Mouse (Mus musculus) heart, embryonic 14.5 days (tissue): ENCODE data around the gene Gm10799. TPM values are rescaled to one million over a fixed set of nuclear protein-coding genes. Genes with fewer than 3 reads are reported as not detected.
"Not testable (repeated sequence)": the region's sequence is repeated elsewhere in the genome, so short reads cannot be mapped to it uniquely, and the experiment has no call there.

Source experiments
- ATAC-seq: fragments of 200-750 bp; cut with Nextera tagmentation; 2 replicates; pipeline ENCODE4 v1.8.0; 2017; ENCODE audit warnings: low read depth, moderate TSS enrichment; ENCODE audit not compliant: insufficient number of reproducible peaks, insufficient read depth, low FRiP score
- H3K27ac ChIP-seq, 2 experiments: fragments of 200-500 bp in 1 of 2; fragments of 300-500 bp in 1 of 2; sonication (generic) in 1 of 2; replicated peaks in 1 of 2; 2 replicates each; pipeline ENCODE4 v1.5.1; 2012 to 2014; ENCODE audit warnings: low read depth in 2 of 2, low read length in 2 of 2, control low read depth in 1 of 2, mild to moderate bottlenecking in 1 of 2, mixed read lengths in 1 of 2; ENCODE audit not compliant: control insufficient read depth in 1 of 2, insufficient read depth in 1 of 2
- H3K27me3 ChIP-seq: fragments of 300-500 bp; sonication (generic); 2 replicates; pipeline ENCODE4 v1.6.1; 2014; ENCODE audit warnings: mild to moderate bottlenecking, low read length, control low read depth; ENCODE audit not compliant: control insufficient read depth, insufficient read depth
- H3K36me3 ChIP-seq: fragments of 300-500 bp; sonication (generic); 2 replicates; pipeline ENCODE4 v1.6.1; 2014; ENCODE audit warnings: mild to moderate bottlenecking, control low read depth, low read length, mixed read lengths; ENCODE audit not compliant: control insufficient read depth, insufficient read depth
- H3K4me1 ChIP-seq, 2 experiments: fragments of 200-500 bp in 1 of 2; fragments of 300-500 bp in 1 of 2; sonication (generic) in 1 of 2; 2 replicates each; pipeline ENCODE4 v1.6.1; 2012 to 2014; ENCODE audit warnings: low read length in 2 of 2, control low read depth in 1 of 2, mixed read lengths in 1 of 2; ENCODE audit not compliant: control insufficient read depth in 2 of 2, insufficient read depth in 2 of 2
- H3K4me2 ChIP-seq: fragments of 300-500 bp; sonication (generic); 2 replicates; pipeline ENCODE4 v1.6.1; 2014; ENCODE audit warnings: mild to moderate bottlenecking, low read length
- H3K4me3 ChIP-seq, 2 experiments: fragments of 200-500 bp in 1 of 2; fragments of 300-500 bp in 1 of 2; sonication (generic) in 1 of 2; 2 replicates each; pipeline ENCODE4 v1.5.1; 2012 to 2014; ENCODE audit warnings: low read length in 2 of 2, mild to moderate bottlenecking in 2 of 2, control low read depth in 1 of 2, low read depth in 1 of 2, moderate library complexity in 1 of 2; ENCODE audit not compliant: control insufficient read depth in 1 of 2, insufficient read depth in 1 of 2
- H3K9ac ChIP-seq: fragments of 300-500 bp; sonication (generic); 2 replicates; pipeline ENCODE4 v1.6.1; 2014; ENCODE audit warnings: mild to moderate bottlenecking, low read length
- H3K9me3 ChIP-seq: fragments of 300-500 bp; sonication (generic); 2 replicates; pipeline ENCODE4 v1.6.1; 2016; ENCODE audit warnings: low read length, control low read depth; ENCODE audit not compliant: control insufficient read depth
- WGBS: fragments of 180-500 bp; shearing (Covaris S2); extraction: QIAGEN DNeasy Blood & Tissue Kit; methylation state at CpG from one replicate; pipeline ENCODE4 v1.1.7; 2014; 5-methylcytosine and 5-hydroxymethylcytosine counted together
- polyA plus RNA-seq: library from polyadenylated mRNA; unstranded; fragments of >200 nt; fragmentation: Nextera tagmentation; extraction: Ambion mirVana; gene quantifications from 2 replicates; pipeline ENCODE4 v1.2.1, GENCODE M21; 2014

Gm10799 gene
- polyA plus RNA-seq, 1 experiment from 2014 or later: not detected

DNA sequence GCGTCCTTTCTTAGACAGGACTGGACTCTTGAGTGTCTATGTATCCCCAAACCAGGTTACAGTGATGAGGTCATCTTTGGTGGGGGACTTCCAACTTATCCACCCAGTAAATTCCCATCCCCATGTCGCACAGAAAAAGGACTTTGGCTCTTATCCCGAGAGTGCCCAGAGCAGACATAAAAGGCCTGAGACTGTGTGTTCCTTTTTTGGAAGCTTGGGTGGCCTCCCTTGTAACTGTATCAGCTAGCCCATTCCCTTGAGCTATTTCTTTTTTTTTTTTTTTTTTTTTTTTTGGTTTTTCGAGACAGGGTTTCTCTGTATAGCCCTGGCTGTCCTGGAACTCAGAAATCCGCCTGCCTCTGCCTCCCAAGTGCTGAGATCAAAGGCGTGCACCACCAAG lies 2.8 kb downstream of the Gm10799 start, which contains the start of gene Gm10912:
Gene Gm10912 (plus strand): TSS at position 301 of the 400 bp plus-strand sequence.
- not testable (repeated sequence) for H3K4me3 ChIP-seq, H3K27ac ChIP-seq, H3K4me2 ChIP-seq, H3K9ac ChIP-seq, H3K27me3 ChIP-seq, H3K9me3 ChIP-seq, ATAC-seq, H3K4me1 ChIP-seq
- WGBS: 88% methylated on average over 5 of the region's 6 CpGs
- H3K36me3 ChIP-seq: peaks cover 13% of the 10 kb centered on the region

DNA sequence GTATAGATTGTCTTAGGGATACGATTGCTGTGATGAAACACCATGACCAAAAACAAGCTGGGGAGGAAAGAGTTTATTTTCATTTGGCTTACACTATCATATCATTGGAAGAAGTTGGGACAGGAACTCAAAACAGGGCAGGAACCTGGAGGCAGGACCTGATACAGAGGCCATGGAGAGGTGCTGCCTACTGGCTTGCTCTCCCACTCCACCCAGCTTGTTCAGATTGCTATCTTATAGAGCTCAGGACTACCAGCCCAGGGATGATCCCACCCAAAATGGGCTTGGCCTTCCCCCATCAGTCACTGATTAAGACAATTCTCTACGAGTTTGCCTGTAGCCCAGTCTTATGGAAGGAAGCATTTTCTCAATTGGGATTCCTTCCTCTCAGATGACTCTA lies 4.2 kb downstream of the Gm10799 start:
- ATAC-seq: no peak
- peaks cover 25% of the 10 kb centered on the region for H3K36me3 ChIP-seq

DNA sequence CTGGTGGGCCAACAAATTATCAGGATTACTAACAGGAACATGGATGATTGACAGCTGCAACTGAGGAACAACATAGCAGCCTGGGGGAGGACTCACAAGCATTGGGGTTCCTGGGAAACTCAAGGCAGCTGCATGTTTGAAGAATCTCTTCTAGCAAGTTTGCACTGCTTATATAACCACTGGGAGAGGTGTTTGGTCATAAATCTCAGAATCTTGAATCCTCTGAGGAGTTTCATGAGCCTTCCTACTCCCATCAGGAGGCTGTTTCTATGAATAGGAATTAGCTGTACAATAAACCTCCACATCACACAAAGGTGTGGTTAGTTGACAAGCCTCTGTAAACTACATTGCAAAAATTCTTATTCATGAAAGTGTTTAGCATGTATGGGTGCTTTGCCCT lies 5.7 kb downstream of the Gm10799 start:
- H3K27ac ChIP-seq: no peak overlapping the region
- no peak overlapping the region for H3K9ac ChIP-seq
- H3K4me2 ChIP-seq: no peak overlapping the region
- H3K27me3 ChIP-seq: no peaks in the 10 kb centered on the region
- ATAC-seq: no peak
- no peak overlapping the region for H3K4me3 ChIP-seq
- H3K4me1 ChIP-seq: no peaks in the 10 kb centered on the region
- no peaks in the 10 kb centered on the region for H3K9me3 ChIP-seq
- peaks cover 33% of the 10 kb centered on the region for H3K36me3 ChIP-seq

More for the DNA sequence above, 4.2 kb downstream of the Gm10799 start:
- H3K4me3 ChIP-seq: no peak overlapping the region
- no peak overlapping the region for H3K9ac ChIP-seq
- no peaks in the 10 kb centered on the region; a peak in 1 of 4 replicates for H3K4me1 ChIP-seq
- H3K27me3 ChIP-seq: no peaks in the 10 kb centered on the region
- no peak overlapping the region for H3K4me2 ChIP-seq
- WGBS: 82% methylated on average over 2 of the region's 2 CpGs
- H3K9me3 ChIP-seq: no peaks in the 10 kb centered on the region
- no peak overlapping the region for H3K27ac ChIP-seq

DNA sequence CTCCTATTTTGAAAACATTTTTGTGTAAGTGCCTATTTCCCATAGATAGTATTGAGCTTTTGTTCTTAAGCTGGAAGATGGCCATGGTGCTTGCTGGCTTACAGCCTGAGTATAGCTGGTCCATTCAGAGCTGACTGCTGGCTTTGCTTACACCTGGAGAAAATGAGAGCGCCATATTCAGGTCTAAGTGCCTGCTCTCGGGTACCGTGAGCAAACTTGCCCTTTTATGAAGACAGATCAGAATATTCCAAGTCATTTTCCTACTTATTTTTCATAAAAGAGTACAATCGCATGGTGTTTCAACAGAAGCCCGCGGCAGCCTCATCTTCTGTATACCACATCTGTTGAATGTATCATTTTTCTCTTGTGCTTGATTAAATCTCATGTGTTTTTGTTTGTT lies 7.4 kb downstream of the Gm10799 start:
- H3K36me3 ChIP-seq: peaks cover 33% of the 10 kb centered on the region
- no peaks in the 10 kb centered on the region for H3K4me1 ChIP-seq
- ATAC-seq: no peak
- 96% methylated on average over 6 of the region's 6 CpGs for WGBS
- H3K4me2 ChIP-seq: no peak overlapping the region
- H3K27me3 ChIP-seq: no peaks in the 10 kb centered on the region
- no peak overlapping the region for H3K27ac ChIP-seq
- no peak overlapping the region for H3K9ac ChIP-seq
- H3K4me3 ChIP-seq: no peak overlapping the region
- H3K9me3 ChIP-seq: no peaks in the 10 kb centered on the region

DNA sequence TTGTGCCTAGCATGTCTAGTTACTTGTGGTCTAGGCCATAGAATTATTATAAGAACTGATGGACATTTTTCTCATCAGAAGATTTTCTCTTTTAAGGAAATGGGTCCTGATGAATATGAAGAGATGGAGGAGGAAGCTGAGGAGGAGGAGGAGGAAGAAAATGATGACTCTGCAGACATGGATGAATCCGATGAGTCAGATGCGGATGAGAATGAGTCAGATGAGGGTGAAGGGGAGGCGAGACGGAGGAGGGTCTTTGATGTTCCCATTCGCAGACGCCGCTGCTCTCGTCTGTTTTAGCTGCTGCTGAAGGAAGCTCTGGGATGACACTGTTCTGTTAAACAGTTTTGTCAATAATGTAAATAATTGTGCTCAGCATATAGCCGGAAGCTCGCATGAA lies 8.6 kb downstream of the Gm10799 start:
- Histone ChIP-seq H3K4me3 (no peak overlapping the region), H3K9me3 (no peaks in the 10 kb centered on the region), H3K27ac (no peak overlapping the region), H3K27me3 (no peaks in the 10 kb centered on the region), H3K36me3 (peaks cover 44% of the 10 kb centered on the region), H3K9ac (no peak overlapping the region), H3K4me2 (no peak overlapping the region), H3K4me1 (no peaks in the 10 kb centered on the region)
- 87% methylated on average over 10 of the region's 10 CpGs for WGBS
- no peak for ATAC-seq

DNA sequence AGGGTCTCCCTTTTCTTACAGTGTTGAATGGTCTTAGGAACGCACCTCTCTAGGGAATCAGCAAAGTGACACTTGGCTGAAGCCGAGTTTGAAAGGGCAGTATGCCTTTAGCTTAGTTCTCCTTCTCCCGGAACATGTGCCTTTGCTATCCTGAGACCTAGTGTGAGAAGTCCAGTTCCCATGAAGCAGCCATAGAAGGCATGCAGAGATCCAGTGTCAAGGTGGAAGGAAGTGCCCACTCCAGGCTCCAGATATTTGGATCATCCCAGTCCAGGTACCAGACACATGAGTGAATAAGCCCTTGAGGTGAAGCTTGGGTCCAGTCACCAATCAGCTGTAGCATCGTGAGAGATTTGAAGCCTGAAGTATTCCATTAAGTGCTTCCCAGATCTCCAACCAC lies 9.4 kb downstream of the Gm10799 start:
- WGBS: 91% methylated on average over 4 of the region's 4 CpGs
- ATAC-seq: no peak
- Histone ChIP-seq H3K9me3 (no peaks in the 10 kb centered on the region), H3K4me1 (no peaks in the 10 kb centered on the region), H3K9ac (no peak overlapping the region), H3K27me3 (no peaks in the 10 kb centered on the region), H3K4me2 (no peak overlapping the region), H3K27ac (no peak overlapping the region), H3K4me3 (no peak overlapping the region), H3K36me3 (peaks cover 52% of the 10 kb centered on the region)

DNA sequence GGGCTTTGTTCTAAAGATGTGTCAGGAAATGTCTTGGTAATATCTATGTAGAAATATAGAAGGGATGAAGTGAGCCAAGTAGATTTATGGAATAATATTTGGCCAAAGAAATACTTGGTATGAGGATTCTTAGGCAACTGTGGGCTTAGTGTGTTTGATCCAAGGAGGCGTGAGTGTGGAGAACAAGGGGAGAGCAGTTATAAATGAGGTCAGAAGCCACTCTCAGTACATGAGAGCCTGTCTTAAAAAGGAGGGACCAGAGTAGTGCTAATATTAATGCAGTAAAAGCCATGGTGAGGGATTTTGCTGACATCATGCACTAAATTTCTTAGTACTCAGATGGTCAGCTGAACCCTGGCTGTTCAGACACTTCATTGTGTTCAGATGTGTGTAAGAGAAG lies 10.0 kb downstream of the Gm10799 start:
- no peak for ATAC-seq
- WGBS: 75% methylated on average over 1 of the region's 1 CpGs
- H3K27me3 ChIP-seq: no peaks in the 10 kb centered on the region

DNA sequence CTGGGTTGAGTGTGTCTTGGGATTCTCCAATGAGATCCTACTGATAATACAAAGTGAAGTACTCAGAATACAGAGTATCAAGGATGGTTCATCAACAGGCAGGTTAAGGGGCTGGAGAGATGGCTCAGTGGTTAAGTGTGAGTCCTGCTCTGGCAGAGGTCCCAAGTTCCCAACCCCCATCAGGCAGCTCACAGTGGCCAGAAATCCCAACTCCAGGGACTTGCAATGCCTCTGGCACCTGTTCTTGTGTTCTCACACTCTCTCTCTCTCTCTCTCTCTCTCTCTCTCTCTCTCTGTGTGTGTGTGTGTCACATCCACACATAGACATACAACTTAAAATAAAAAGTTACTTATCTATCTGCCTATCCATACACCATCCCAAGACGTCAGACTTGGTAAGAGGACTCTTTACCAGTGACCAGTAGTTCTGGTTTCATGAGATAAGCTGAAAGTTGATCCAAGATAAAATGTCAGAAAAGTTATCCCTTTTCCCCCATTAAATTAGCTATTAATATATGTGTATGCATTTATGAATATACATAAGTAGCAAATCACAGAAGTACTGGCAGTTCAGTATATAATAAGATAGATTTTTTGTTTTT lies 23.8 kb downstream of the Gm10799 start:
- no peak overlapping the region for H3K27ac ChIP-seq
- no peaks in the 10 kb centered on the region for H3K27me3 ChIP-seq
- peaks cover 0 to 2% of the 10 kb centered on the region in 2 experiments; a peak in 2 of 4 replicates for H3K4me1 ChIP-seq
- H3K4me2 ChIP-seq: no peak overlapping the region
- no peak for ATAC-seq
- peaks cover 71% of the 10 kb centered on the region for H3K36me3 ChIP-seq
- 61% methylated on average over 1 of the region's 1 CpGs for WGBS
- no peak overlapping the region for H3K9ac ChIP-seq
- no peak overlapping the region for H3K4me3 ChIP-seq
- H3K9me3 ChIP-seq: no peaks in the 10 kb centered on the region

More for the DNA sequence above, 10.0 kb downstream of the Gm10799 start:
- no peaks in the 10 kb centered on the region for H3K9me3 ChIP-seq
- peaks cover 58% of the 10 kb centered on the region for H3K36me3 ChIP-seq
- H3K27ac ChIP-seq: no peak overlapping the region
- H3K4me3 ChIP-seq: no peak overlapping the region
- no peak overlapping the region for H3K4me2 ChIP-seq
- H3K9ac ChIP-seq: no peak overlapping the region
- H3K4me1 ChIP-seq: no peaks in the 10 kb centered on the region
